Mouse (Mus musculus) stomach, embryonic 14.5 days (tissue): ENCODE measurements at regions not wholly inside any gene's neighbourhood (a gene's known extent, or its start where the extent isn't known, plus 50 kb on each side); places are given as distances from the start of the nearest gene placed in this dataset.

Experiments used
- ATAC-seq: fragments of 200-750 bp; cut with Nextera tagmentation; 2 replicates; pipeline ENCODE4 v1.8.0; 2017; ENCODE audit warnings: low read depth, moderate TSS enrichment; ENCODE audit not compliant: insufficient number of reproducible peaks, insufficient read depth, low FRiP score
- H3K27ac ChIP-seq: fragments of 300-500 bp; sonication (generic); 2 replicates; pipeline ENCODE4 v1.5.1; 2014; ENCODE audit warnings: mild to moderate bottlenecking, low read length, moderate library complexity, mixed read lengths
- H3K27me3 ChIP-seq: fragments of 300-500 bp; sonication (generic); 2 replicates; pipeline ENCODE4 v1.6.1; 2014; ENCODE audit warnings: low read length, control low read depth, mixed read lengths; ENCODE audit not compliant: control insufficient read depth, insufficient read depth
- H3K36me3 ChIP-seq: fragments of 300-500 bp; sonication (generic); 2 replicates; pipeline ENCODE4 v1.6.1; 2014; ENCODE audit warnings: mild to moderate bottlenecking, control low read depth, low read length, moderate library complexity, mixed read lengths; ENCODE audit not compliant: control insufficient read depth, insufficient read depth
- H3K4me1 ChIP-seq: fragments of 300-500 bp; sonication (generic); 2 replicates; pipeline ENCODE4 v1.6.1; 2014; ENCODE audit warnings: low read length, control low read depth, mixed read lengths; ENCODE audit not compliant: control insufficient read depth, insufficient read depth
- H3K4me2 ChIP-seq: fragments of 300-500 bp; sonication (generic); replicated peaks from 2 replicates; pipeline ENCODE4 v1.6.1; 2014; ENCODE audit warnings: low read depth, low read length, control low read depth
- H3K4me3 ChIP-seq: fragments of 300-500 bp; sonication (generic); 2 replicates; pipeline ENCODE4 v1.5.1; 2014; ENCODE audit warnings: low read depth, low read length, control low read depth
- H3K9ac ChIP-seq: fragments of 300-500 bp; sonication (generic); replicated peaks from 2 replicates; pipeline ENCODE4 v1.6.1; 2014; ENCODE audit warnings: low read depth, mild to moderate bottlenecking, control low read depth, low read length, moderate library complexity, mixed read lengths
- H3K9me3 ChIP-seq: fragments of 300-500 bp; sonication (generic); 2 replicates; pipeline ENCODE4 v1.6.1; 2016; ENCODE audit warnings: low read depth, low read length, control low read depth; ENCODE audit not compliant: control insufficient read depth
- WGBS: fragments of 180-500 bp; shearing (Covaris S2); extraction: QIAGEN DNeasy Blood & Tissue Kit; methylation state at CpG from one replicate; pipeline ENCODE4 v1.1.7; 2014; 5-methylcytosine and 5-hydroxymethylcytosine counted together

DNA sequence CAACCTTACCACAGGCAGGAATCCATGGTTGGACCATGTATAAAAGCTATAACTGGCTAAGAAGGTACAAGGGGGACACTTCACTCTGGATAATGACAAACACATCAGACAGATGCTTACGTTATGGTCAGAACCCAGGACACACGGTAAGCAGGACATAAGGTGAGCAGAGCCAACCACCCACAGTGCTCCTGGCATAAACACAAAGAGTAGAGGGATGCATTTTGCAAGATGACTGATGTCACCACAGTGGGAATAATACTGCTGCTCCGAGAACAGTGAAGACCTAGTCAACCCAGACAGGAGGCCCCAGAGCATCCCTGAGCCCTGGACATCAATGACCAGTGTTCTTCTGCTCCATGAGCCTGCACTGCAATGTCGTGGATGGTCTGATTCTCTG, 233.6 kb upstream of the Cdyl start:
- WGBS: 77% methylated on average over 4 of the region's 4 CpGs
- Histone ChIP-seq H3K27ac (no peak overlapping the region), H3K4me3 (no peak overlapping the region), H3K9ac (no peak overlapping the region), H3K27me3 (no peaks in the 10 kb centered on the region), H3K4me2 (no peak overlapping the region), H3K4me1 (no peaks in the 10 kb centered on the region), H3K36me3 (no peaks in the 10 kb centered on the region), H3K9me3 (no peaks in the 10 kb centered on the region)
- no peak for ATAC-seq

DNA sequence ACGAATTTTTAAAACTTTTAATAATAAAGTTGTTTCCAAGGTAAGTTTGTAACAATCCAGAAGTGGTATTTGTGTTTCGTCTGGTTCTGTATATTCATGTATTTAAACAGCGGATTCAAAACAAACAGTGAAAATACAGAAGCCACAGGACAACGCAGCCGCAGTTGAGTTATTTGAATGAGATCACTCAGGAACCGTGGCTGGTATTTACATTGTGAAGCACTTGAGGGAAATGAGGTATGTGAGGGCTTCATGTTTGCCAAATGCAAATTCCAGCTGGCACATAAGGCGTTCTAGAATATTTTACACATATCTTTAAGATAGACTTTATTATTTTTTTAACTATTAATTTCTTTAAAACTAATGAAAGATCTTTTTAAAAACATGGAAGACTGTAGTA, 224.5 kb upstream of the Cdyl start:
- no peak for ATAC-seq
- Histone ChIP-seq H3K27me3 (no peaks in the 10 kb centered on the region), H3K4me1 (no peaks in the 10 kb centered on the region), H3K9me3 (no peaks in the 10 kb centered on the region), H3K4me3 (no peak overlapping the region), H3K4me2 (no peak overlapping the region), H3K36me3 (no peaks in the 10 kb centered on the region), H3K9ac (no peak overlapping the region), H3K27ac (no peak overlapping the region)
- 36% methylated on average over 7 of the region's 7 CpGs for WGBS

DNA sequence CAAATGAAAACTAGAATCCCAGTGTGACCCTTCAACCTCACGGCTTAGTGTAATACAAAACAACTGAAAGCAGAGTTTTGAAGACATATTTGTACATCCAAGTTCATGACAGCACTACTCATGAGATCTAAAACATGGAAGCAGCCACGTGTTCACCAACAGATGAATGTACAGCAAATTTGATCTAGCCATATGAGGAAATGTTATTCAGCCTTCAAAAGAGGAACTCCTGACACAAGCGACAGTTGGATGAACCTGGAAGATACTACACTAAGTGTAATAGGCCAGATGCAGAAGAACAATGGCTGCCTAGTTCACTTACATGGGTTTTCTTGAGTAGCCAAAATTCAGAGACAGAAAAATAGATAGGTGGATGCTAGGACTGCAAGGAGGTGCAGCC, 212.0 kb upstream of the Cdyl start:
- Histone ChIP-seq H3K4me3 (no peak overlapping the region), H3K36me3 (no peaks in the 10 kb centered on the region), H3K27ac (no peak overlapping the region), H3K9ac (no peak overlapping the region), H3K4me1 (no peaks in the 10 kb centered on the region), H3K27me3 (no peaks in the 10 kb centered on the region), H3K9me3 (no peaks in the 10 kb centered on the region), H3K4me2 (no peak overlapping the region)
- ATAC-seq: no peak
- 82% methylated on average over 3 of the region's 3 CpGs for WGBS

DNA sequence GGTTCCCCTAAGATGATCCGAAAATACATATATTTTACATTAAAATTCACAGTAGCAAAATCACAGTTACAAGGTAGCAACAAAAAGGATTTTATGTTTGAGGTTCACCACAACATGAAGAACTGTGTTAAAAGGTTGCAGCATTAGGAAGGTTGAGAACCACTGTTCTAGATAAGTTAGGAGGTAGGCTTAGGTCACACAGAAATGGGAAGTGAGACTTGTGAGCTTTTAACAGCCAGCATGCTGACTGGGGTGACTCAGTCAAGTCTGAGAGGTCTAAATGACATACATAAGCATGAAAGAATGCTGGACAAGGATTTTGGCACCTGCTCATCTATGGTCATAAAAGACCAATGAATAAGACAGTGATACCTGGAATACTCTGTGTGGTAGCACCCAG, 207.2 kb upstream of the Cdyl start:
- 91% methylated on average over 1 of the region's 1 CpGs for WGBS
- no peaks in the 10 kb centered on the region for H3K27me3 ChIP-seq
- H3K27ac ChIP-seq: no peak overlapping the region
- ATAC-seq: no peak
- no peak overlapping the region for H3K4me3 ChIP-seq
- no peaks in the 10 kb centered on the region for H3K36me3 ChIP-seq
- no peaks in the 10 kb centered on the region for H3K9me3 ChIP-seq
- no peak overlapping the region for H3K9ac ChIP-seq
- no peak overlapping the region for H3K4me2 ChIP-seq
- no peaks in the 10 kb centered on the region for H3K4me1 ChIP-seq

DNA sequence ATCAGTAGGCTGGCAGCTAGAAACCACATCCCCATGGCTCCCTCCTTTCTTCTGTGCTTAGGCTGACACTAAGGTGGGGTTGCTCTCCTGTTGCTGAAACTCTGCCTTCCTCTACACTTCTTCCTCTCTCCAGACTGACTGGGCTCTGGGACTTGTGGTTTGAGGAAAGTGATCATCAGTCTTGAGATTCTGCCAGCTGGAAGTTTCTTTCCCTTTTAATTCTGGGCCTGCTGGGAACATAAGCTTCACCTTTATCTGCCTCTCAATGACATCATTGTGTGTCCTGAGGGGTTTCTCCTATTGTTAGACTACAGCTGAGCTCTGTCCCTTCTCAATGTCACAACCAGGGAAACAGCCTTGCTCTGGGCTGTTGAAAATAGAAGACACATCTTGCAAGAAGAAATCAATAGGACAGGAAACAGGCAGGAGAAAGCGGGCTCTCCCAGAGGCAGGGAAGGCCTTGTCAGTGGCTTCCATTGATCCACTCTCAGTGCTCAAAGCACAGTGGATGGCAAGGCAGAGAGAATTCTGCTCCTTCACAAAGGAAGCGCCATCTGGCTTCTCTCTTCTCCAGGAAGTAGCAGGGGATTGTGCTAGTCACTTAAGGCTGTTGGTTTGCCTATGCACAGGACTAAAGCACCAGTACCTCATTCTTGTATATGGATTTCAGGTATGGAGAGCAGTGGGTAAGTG, 206.3 kb upstream of the Cdyl start:
- WGBS: 70% methylated on average over 2 of the region's 2 CpGs

DNA sequence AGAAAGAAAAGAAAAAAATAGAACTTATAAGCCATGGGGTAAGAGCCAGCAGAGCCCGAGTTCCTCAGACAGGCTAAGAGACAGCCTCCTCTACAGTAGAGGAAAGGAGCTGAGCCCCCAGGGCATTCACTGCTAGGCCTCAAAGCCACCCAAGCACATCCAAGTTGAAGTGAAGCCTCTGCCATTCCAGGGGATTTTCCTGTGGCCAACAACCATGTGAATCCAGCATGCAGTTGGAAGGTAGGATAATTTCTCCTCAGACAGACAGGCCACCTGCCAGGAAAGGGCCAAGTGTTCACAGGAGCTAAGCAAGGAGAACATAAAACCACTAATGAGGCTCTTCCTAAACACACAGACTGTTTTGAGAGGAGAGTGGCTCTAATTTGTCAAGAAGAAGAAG, 199.6 kb upstream of the Cdyl start:
- Histone ChIP-seq H3K9ac (no peak overlapping the region), H3K4me1 (no peaks in the 10 kb centered on the region), H3K4me2 (no peak overlapping the region), H3K27ac (no peak overlapping the region), H3K36me3 (no peaks in the 10 kb centered on the region), H3K27me3 (no peaks in the 10 kb centered on the region), H3K4me3 (no peak overlapping the region), H3K9me3 (no peaks in the 10 kb centered on the region)
- 77% methylated on average over 1 of the region's 1 CpGs for WGBS
- no peak for ATAC-seq

More for the DNA sequence above, 206.3 kb upstream of the Cdyl start:
- Histone ChIP-seq H3K4me2 (no peak overlapping the region), H3K4me3 (no peak overlapping the region), H3K4me1 (no peaks in the 10 kb centered on the region), H3K27ac (no peak overlapping the region), H3K27me3 (no peaks in the 10 kb centered on the region), H3K9ac (no peak overlapping the region), H3K9me3 (no peaks in the 10 kb centered on the region), H3K36me3 (no peaks in the 10 kb centered on the region)
- no peak for ATAC-seq

DNA sequence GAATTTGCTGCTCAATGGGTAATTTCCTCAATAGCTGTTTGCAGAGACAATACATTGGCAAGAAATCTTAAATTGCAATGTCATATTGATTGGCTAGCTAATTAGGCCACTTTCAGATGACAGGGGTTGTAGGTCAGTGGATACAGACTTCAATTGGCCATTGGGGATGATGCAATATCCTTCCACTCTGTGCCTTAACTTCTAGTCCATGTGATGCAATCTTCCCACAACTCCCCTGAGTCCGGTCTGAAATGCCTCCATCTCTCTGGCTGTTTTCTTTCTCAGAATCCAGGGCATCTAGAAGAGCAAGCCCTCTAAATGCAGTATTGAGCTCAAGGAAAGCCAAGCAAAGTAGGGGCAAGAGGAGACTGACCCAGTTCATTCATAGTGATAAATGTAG, 196.4 kb upstream of the Cdyl start:
- H3K36me3 ChIP-seq: no peaks in the 10 kb centered on the region
- H3K9me3 ChIP-seq: no peaks in the 10 kb centered on the region
- no peaks in the 10 kb centered on the region for H3K27me3 ChIP-seq
- ATAC-seq: no peak
- H3K4me1 ChIP-seq: no peaks in the 10 kb centered on the region
- no peak overlapping the region for H3K4me3 ChIP-seq
- no peak overlapping the region for H3K9ac ChIP-seq
- no peak overlapping the region for H3K4me2 ChIP-seq
- no peak overlapping the region for H3K27ac ChIP-seq
- WGBS: 83% methylated on average over 1 of the region's 1 CpGs

DNA sequence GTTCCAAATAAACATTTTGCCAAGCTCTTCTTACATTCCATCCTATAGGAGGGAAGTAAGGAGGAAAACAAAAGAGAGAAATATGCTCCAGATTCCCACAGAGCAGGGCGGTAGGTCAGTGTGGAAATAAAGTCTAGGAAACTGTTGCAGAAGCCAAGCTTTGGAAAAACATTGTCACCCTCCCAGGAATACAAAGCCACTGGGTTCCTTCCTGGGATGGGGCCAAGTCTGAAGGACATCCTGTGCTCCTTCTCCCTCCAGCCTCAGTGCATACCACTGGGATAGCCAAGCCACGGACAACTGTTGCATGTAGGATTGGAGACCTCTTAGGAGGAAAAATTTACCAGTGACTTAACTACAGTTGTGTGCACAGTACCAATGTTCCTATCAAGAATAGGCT, 195.8 kb upstream of the Cdyl start:
- no peak for ATAC-seq
- WGBS: 84% methylated on average over 2 of the region's 2 CpGs

More for the DNA sequence above, 195.8 kb upstream of the Cdyl start:
- Histone ChIP-seq H3K9me3 (no peaks in the 10 kb centered on the region), H3K27ac (no peak overlapping the region), H3K9ac (no peak overlapping the region), H3K27me3 (no peaks in the 10 kb centered on the region), H3K4me1 (peaks cover 3% of the 10 kb centered on the region), H3K4me2 (no peak overlapping the region), H3K4me3 (no peak overlapping the region), H3K36me3 (no peaks in the 10 kb centered on the region)
